Mouse (Mus musculus): ENCODE measurements at regions not wholly inside any gene's neighbourhood (a gene's known extent, or its start where the extent isn't known, plus 50 kb on each side); places are given as distances from the start of the nearest gene placed in this dataset.
A peak's percentile ranks its signal among the peaks of the same experiment; 100 is the strongest.

DNA sequence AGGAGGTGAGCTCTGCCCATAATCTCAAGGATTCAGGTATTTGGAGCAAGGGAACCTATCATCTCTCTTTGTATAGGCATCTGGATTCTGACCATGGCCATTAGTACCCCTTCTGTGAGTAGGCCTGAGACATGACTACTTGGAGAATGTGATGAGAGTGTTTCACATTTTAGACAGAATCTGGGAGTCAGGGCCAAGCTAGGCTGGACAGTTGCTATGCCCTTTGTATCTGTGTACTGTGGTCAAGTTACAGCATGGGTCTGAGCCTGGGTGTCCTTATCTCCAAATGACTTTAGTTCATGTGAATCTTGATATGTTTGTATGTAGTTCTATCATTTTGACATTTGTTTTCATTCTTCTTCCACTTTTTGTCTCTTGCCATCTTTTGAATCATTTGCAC lies 336.3 kb upstream of the Gm21798 start:
- no peak for TF ChIP-seq POLR2A (IDR thresholded peaks at IDR 0.05; ENCODE audit: borderline replicate concordance, extremely low read depth, insufficient read depth, insufficient read length, poor library complexity, severe bottlenecking)
- no peak for TF ChIP-seq CTCF (IDR thresholded peaks at IDR 0.05; ENCODE audit: borderline replicate concordance, extremely low read depth, insufficient read depth, insufficient read length)
- no peak for DNase-seq (ENCODE audit: low read depth)

DNA sequence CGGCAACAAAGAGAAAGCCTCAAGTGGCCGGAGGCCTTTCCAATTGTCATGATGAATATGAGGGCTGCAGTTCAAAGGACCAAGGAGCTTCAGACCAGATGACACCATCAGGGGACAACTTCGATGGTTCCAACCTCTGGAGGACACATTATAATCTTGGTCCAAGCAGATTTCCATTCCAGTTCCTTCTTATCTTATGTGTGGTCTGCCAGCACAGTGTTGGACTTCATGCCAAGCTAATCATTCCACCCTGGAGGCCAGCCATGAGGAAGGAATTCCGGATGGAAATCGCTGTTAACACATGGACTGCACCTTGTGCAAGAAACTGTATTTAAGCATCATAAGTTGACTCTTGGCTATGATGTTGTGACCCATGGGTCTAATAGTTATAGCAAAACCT lies 334.5 kb upstream of the Gm21798 start:
- no peak for TF ChIP-seq CTCF (IDR thresholded peaks at IDR 0.05; ENCODE audit: borderline replicate concordance, extremely low read depth, insufficient read depth, insufficient read length)
- no peak for TF ChIP-seq POLR2A (IDR thresholded peaks at IDR 0.05; ENCODE audit: borderline replicate concordance, extremely low read depth, insufficient read depth, insufficient read length, poor library complexity, severe bottlenecking)
- DNase-seq (ENCODE audit: low read depth), result no peak

DNA sequence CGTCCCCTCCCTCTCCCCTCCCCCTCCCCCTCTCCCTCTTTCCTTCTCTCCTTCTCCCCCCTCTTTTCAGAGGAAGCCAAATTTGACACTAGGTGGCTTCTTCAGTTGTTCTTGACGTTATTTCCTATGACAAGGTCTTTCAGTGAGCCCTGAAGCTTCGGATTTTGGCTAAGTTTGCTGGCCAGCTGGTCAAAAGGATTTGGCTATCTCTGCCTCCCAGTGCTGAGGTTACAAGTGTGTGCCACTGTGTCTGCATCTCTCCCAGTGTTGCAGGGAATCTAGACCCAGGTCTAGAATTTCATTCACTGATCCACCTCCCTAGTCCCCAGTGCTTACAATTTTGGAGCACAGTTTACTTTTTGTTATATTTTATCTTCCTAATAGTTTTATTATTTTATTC lies 329.7 kb upstream of the Gm21798 start:
- TF ChIP-seq POLR2A (IDR thresholded peaks at IDR 0.05; ENCODE audit: borderline replicate concordance, extremely low read depth, insufficient read depth, insufficient read length, poor library complexity, severe bottlenecking) (no peak), CTCF (IDR thresholded peaks at IDR 0.05; ENCODE audit: borderline replicate concordance, extremely low read depth, insufficient read depth, insufficient read length) (no peak)
- DNase-seq (ENCODE audit: low read depth), result peak; percentile 15

DNA sequence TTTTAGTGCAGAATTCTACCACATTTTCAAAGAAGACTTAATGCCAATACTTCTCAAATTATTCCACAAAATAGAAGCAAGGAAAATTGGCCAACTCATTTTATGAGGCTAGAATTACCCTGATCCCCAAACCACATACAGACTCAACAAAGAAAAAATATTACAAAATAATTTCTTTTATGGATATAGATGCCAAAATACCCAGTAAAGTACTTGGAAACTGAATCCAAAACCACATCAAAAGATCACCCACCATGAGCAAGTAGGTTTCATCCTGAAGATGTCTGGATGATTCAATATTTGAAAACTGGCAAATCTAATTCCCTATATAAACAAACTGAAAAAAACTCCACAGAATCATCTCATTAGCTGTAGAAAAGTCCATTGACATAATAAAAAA lies 316.7 kb upstream of the Gm21798 start:
- DNase-seq (ENCODE audit: low read depth), result no peak
- no peak for TF ChIP-seq POLR2A (IDR thresholded peaks at IDR 0.05; ENCODE audit: borderline replicate concordance, extremely low read depth, insufficient read depth, insufficient read length, poor library complexity, severe bottlenecking)
- TF ChIP-seq CTCF (IDR thresholded peaks at IDR 0.05; ENCODE audit: borderline replicate concordance, extremely low read depth, insufficient read depth, insufficient read length), result no peak

DNA sequence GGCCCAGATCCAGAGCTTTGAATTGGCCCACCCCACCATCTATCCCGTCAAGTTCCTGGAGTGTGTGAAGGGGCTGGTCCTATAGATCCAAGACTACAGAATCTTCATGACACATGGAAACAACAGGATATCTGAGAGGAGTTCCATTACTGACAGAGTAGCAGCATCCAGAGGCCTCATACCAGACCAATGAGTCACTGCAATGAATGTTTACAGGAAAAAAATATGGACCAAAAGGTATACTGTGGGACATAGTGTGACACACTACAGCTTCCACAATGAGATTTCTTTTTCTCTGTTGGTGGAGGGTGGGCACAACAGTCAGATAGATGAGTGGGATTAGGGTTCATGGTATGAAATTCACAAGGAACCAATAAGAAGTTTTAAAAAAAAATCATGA lies 316.0 kb upstream of the Gm21798 start:
- TF ChIP-seq CTCF (IDR thresholded peaks at IDR 0.05; ENCODE audit: borderline replicate concordance, extremely low read depth, insufficient read depth, insufficient read length), result no peak
- TF ChIP-seq POLR2A (IDR thresholded peaks at IDR 0.05; ENCODE audit: borderline replicate concordance, extremely low read depth, insufficient read depth, insufficient read length, poor library complexity, severe bottlenecking), result no peak
- DNase-seq (ENCODE audit: low read depth), result no peak

DNA sequence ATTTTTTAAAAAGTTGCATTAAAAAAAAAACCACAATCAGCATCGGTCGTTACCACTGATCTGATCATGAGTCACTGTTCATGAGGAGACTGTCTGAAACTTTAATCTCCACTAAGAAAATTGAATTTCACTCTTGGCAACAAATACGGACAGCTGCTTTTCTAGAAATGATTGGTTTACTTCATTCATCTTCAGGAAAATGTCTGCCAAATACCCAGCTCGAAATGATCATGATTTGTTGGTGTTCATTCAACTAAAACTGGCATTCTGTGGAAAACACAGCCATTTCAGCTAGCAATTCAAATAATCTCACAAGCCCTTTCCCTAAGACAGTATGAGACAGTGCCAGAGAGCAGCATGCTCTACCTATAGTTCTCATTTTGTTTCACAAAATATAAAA lies 312.7 kb upstream of the Gm21798 start:
- TF ChIP-seq CTCF (IDR thresholded peaks at IDR 0.05; ENCODE audit: borderline replicate concordance, extremely low read depth, insufficient read depth, insufficient read length) (no peak), POLR2A (IDR thresholded peaks at IDR 0.05; ENCODE audit: borderline replicate concordance, extremely low read depth, insufficient read depth, insufficient read length, poor library complexity, severe bottlenecking) (no peak)
- peak; percentile 37 for DNase-seq (ENCODE audit: low read depth)

DNA sequence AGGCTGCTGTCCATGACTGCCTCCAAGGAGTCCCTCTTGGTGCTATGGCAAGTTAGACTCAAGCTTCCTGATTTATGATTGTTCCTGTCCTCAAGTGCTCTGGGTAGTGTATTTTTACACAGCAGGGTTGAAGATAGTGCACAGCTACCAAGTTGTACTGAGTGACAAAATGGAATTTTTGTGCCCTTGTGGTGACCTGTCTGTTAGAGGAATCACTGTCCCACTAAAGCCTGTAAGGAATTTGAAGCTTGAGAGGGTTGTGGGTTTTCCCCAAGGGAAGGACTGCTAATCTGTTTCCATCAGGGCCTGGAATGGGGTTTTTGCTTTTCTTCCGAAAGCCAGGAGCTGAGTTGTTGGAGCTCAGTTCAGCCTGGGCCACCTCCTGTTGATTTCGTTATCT lies 306.8 kb upstream of the Gm21798 start:
- no peak for TF ChIP-seq CTCF (IDR thresholded peaks at IDR 0.05; ENCODE audit: borderline replicate concordance, extremely low read depth, insufficient read depth, insufficient read length)
- no peak for TF ChIP-seq POLR2A (IDR thresholded peaks at IDR 0.05; ENCODE audit: borderline replicate concordance, extremely low read depth, insufficient read depth, insufficient read length, poor library complexity, severe bottlenecking)
- DNase-seq (ENCODE audit: low read depth), result no peak

DNA sequence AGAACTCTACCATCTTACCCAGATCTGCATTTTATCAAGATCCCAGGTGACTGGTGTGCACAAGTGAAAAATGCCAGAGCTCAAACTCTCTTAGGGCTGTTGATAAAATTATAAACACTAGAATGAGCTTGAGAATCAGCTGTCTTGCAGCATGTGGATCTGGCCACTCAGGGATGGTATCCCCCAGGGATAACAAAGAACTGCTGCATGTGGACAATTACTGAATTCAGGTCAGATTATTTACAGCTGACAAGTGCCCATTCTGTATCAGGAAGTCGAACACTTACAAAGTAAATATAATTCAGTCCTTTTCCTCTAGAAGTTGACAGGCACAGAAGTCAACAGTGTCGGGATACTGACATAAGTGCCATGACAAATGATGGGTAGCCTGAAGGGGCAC lies 306.3 kb upstream of the Gm21798 start:
- TF ChIP-seq POLR2A (IDR thresholded peaks at IDR 0.05; ENCODE audit: borderline replicate concordance, extremely low read depth, insufficient read depth, insufficient read length, poor library complexity, severe bottlenecking), result no peak
- no peak for TF ChIP-seq CTCF (IDR thresholded peaks at IDR 0.05; ENCODE audit: borderline replicate concordance, extremely low read depth, insufficient read depth, insufficient read length)
- DNase-seq (ENCODE audit: low read depth), result no peak

DNA sequence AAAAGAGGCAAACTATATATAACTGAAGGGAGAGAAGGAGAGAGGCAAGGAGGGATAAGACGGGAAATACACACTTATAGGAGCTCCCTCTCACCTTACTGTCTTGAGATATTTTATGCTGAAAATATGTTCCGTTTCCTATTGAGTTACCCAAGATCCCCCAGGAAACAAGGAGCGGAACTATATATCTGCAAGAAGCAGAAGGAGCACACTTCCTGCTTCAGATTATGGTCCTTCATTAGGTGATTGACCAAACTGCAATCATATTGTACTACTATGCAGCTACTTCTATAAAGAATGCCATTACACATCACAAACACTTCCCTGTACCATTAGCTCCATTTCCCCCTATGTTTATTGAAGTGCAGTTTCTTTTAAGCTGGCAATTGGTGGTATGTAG lies 304.9 kb upstream of the Gm21798 start:
- TF ChIP-seq CTCF (IDR thresholded peaks at IDR 0.05; ENCODE audit: borderline replicate concordance, extremely low read depth, insufficient read depth, insufficient read length) (no peak), POLR2A (IDR thresholded peaks at IDR 0.05; ENCODE audit: borderline replicate concordance, extremely low read depth, insufficient read depth, insufficient read length, poor library complexity, severe bottlenecking) (no peak)
- DNase-seq (ENCODE audit: low read depth), result no peak

DNA sequence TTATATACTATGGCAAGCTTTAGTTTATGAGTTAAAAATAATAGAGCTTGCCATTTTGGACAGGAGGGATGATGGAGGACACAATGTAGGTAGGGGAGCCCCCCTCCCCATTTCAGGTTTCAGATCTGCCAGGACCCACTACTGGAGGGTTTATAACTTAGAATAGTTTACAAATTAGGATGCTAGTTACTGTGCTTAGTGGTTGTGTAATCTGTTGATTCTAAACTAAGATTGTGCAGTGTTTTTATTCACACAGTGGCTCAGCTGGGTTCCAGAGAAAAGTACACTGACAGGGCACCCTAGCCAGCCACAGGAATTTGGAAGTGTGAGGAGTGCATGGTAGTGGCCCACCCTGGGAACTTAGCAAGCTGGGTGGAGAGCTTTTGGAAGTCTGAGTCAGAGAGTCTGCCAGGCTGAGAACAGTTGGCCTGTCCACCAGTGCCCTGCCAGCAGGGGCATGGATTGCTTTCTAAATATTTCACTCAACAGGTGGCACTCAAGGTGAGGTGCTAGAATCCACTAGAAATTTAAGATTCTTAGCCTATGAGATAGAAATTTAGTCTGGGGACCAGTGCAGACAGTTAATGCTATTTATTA lies 303.9 kb upstream of the Gm21798 start:
- no peak for DNase-seq (ENCODE audit: low read depth)
- TF ChIP-seq POLR2A (IDR thresholded peaks at IDR 0.05; ENCODE audit: borderline replicate concordance, extremely low read depth, insufficient read depth, insufficient read length, poor library complexity, severe bottlenecking) (no peak), CTCF (IDR thresholded peaks at IDR 0.05; ENCODE audit: borderline replicate concordance, extremely low read depth, insufficient read depth, insufficient read length) (no peak)

DNA sequence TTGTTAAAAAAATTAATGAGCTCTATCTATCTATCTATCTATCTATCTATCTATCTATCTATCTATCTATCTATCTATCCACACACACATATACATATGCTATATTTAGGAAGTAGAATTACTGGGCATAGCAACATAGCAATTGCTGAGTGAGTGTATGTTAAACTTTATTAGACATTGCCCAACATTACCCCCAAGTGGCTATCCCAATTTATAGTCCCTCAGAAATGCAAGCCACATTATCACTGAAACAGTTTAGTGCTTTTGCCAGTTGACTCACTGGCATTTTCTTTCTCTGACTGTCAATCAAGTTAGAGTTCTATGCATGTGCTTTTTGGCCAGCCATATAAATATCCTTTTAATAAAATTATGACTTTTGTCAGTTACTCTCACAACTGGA lies 302.3 kb upstream of the Gm21798 start:
- no peak for DNase-seq (ENCODE audit: low read depth)
- TF ChIP-seq POLR2A (IDR thresholded peaks at IDR 0.05; ENCODE audit: borderline replicate concordance, extremely low read depth, insufficient read depth, insufficient read length, poor library complexity, severe bottlenecking) (no peak), CTCF (IDR thresholded peaks at IDR 0.05; ENCODE audit: borderline replicate concordance, extremely low read depth, insufficient read depth, insufficient read length) (no peak)

DNA sequence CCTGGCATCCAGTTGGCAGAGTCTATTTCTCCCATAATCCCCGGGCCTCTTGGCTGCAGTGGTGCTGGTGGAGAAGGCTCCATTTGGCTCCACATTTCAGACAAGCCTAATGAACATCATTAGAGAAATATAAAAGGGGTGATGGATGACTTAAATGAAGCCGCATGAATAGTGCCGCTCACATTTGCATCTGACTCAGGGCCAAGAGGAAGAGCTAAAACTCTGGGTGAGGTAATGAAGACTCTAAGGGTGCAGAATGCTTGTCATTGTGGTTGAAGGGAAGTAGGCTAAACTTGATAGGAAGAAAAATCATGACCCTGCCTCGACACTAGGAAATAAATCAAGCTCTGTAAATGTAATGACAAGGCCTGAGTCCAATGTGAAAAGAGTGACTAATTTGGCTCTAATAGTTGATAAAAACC lies 298.3 kb upstream of the Gm21798 start:
- peak; percentile 95 for DNase-seq (ENCODE audit: low read depth)
- TF ChIP-seq CTCF (IDR thresholded peaks at IDR 0.05; ENCODE audit: borderline replicate concordance, extremely low read depth, insufficient read depth, insufficient read length) (no peak), POLR2A (IDR thresholded peaks at IDR 0.05; ENCODE audit: borderline replicate concordance, extremely low read depth, insufficient read depth, insufficient read length, poor library complexity, severe bottlenecking) (no peak)

Measured in brain, embryonic 14.5 days (tissue).